Mouse (Mus musculus) mouse embryonic stem cell (cell line): ENCODE results near the gene Kcnj12.

Source experiments
- in situ Hi-C, 2 experiments: fragments of 300-500 bp; cut with MboI; formaldehyde crosslinking; loops; 1 replicate in 1 of 2; 3 replicates in 1 of 2; pipeline ENCODE4 v1.14.3; 2019 to 2020; ENCODE audit warnings: low sequenced_read_pairs in 2 of 2, low pct_unique_long_range_greater_than_20kb in 1 of 2, mixed read lengths in 1 of 2; ENCODE audit not compliant: unreplicated experiment in 1 of 2

Gene Kcnj12

GRCm38 (mm10) chr11:61090195-61090594, 67.8 kb downstream of the Kcnj12 start:
- in situ Hi-C loops, result no loop called here

GRCm38 (mm10) chr11:61091192-61091591, 68.8 kb downstream of the Kcnj12 start:
- in situ Hi-C loops, result no loop called here

GRCm38 (mm10) chr11:61091642-61092262, 69.4 kb downstream of the Kcnj12 start:
- in situ Hi-C loops, result no loop called here

GRCm38 (mm10) chr11:61098046-61098445, 75.7 kb downstream of the Kcnj12 start:
- in situ Hi-C loops, result no loop called here

GRCm38 (mm10) chr11:61102397-61103339, 80.3 kb downstream of the Kcnj12 start:
- in situ Hi-C loops, result loop anchor here in 1 of 2 experiments (10.0 kb wide), 1 partner anchor 302 kb away; no protein-coding TSS in a partner anchor

DNA sequence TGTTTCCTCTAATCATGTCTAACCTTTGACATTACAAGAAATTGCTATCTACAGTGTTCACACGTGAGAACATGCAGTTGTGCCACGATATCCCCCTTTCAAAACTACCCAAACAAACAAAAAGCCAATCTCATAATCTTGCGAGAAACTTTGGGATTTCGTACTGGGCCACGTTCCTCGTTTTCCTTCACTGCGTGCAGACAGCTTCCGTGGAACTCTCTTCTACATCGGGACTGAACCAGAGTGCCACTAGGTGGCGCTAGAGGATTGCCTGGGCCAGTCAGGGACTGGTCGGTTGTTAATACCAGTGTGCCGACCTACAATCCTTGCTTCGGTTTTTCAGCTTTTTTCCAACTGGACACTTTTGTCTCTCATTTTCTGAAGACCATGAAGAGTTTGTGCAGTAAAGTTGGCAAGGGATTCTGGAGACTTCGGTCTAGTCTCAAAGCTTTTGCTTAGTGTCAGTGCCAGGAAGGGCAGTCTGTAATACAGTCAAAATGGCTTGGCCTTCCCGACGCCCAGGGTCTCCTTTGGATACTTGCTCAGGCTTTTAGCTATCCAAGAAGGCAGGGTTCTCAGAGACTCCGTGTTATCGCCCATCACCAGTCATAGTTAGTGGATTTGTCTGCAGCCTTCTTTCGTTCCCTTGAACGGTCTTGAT, 82.0 kb downstream of the Kcnj12 start:
- in situ Hi-C loops, result loop anchor here in 1 of 2 experiments (10.0 kb wide), 1 partner anchor 300 kb away; no protein-coding TSS in a partner anchor

DNA sequence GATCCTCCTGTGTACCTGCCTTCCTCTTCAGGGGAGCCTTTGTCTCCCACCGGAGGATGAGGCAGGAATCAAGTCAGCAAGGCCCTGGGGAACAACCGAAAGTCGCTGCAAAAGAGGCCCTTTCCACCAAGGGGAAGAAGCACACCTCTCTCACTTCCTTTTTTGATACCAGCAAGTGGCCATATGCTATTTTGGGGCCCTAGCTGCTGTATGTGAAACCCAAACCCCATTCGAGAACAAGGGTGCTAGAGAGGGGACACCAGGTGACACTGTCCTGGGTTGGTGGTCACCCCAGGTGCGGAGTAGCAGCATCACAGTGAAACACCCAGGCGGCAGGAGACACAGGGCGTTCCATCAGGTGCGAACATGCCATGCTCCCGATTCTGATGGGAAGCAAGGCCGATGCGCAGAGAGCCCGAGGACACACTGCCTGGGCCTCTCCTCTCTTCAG, 86.6 kb downstream of the Kcnj12 start:
- in situ Hi-C loops, result loop anchor here in 1 of 2 experiments (5.0 to 10.0 kb wide), 2 partner anchors 33 to 296 kb away; no protein-coding TSS in a partner anchor

DNA sequence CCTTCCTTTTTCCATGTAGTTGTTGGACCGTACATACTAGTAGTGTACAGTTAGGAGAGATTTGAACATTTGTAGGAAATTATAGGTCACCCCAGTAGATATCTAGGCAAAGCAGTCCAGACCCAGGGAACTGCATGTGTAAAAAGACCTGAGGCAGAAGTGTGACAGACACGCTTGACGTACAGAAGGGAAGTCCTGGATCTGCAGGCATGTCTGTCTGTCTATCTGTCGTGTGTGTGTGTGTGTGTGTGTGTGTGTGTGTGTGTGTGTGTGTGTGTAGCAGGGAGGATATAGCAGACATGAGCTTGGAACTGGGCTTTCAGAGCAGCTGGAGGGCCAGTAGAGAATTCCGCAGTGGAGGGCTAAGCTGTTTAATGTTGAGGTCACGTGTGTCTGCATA, 87.3 kb downstream of the Kcnj12 start:
- in situ Hi-C loops, result loop anchor here in 1 of 2 experiments (5.0 to 10.0 kb wide), 2 partner anchors 33 to 295 kb away; no protein-coding TSS in a partner anchor

GRCm38 (mm10) chr11:61110113-61110512, 87.7 kb downstream of the Kcnj12 start:
- in situ Hi-C loops, result no loop called here

DNA sequence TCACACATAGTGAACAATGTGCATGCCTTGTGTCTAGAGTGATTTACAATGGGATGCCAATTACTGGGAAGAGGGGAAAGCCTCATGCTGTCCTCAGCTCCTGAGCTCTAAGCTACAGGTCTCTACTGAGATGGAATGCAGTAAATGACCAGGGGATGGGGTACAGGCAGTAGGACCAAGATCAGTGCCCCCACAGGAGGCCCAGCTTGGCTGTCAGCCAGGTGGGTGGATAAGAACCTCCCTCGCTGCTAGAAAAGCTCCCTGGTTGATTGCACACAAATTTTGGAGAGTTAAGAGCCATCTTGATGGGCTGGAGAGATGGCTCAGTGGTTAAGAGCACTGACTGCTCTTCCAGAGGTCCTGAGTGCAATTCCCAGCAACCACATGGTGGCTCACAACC, 88.6 kb downstream of the Kcnj12 start:
- in situ Hi-C loops, result no loop called here

DNA sequence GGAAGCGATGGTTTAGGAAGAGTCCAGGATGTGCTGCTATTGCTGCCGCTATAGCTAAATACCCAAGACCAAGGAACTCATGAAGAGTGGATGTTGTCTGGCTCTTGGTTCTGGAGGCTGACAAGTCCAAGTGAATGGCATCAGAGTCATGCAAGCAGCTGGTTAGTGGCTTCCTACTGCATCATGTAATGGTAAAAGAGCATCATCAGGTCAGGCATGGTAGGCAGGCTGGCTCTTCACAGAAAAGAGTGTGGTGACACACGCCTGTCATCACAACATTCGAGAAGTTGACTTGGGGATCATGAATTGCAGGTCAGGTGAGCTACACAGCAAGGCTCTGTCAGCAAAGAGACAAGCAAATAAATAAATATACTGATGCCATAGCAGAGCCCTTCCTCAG, 89.1 kb downstream of the Kcnj12 start:
- in situ Hi-C loops, result no loop called here

DNA sequence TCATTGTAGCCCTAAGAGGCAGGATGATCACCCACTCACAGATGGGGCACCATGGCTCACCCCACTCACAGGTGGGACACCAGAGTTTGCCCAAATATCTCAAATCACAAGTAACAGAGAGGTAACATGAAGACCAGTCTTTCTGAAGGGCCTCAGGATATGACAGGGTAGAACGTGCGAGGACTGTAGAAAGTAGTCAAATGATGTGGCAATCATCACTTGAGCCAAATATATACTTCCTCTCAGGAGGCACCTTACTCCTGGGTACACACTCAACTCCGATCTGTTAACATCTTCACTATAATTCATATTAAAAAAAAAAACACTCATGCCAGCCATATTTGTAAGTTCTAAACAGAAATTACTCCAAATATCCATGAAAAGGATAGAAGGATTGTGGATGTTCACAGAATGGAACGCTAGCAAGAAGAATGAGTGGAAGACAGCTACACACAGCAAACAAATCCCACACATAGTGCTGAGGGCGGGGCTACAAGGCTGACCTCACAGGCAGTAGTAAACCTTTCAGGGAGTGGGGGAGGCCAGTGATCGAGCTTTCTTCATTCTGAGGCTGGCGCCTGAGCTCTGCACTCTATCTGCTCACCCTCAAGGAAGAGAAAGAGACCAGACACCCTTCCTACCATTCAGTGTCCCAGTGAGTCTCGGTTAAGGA, 90.1 kb downstream of the Kcnj12 start:
- in situ Hi-C loops, result no loop called here

- in situ Hi-C loops, result no loop called here
These were observed 93.9 kb downstream of the Kcnj12 start for GRCm38 (mm10) chr11:61116226-61116625.

DNA sequence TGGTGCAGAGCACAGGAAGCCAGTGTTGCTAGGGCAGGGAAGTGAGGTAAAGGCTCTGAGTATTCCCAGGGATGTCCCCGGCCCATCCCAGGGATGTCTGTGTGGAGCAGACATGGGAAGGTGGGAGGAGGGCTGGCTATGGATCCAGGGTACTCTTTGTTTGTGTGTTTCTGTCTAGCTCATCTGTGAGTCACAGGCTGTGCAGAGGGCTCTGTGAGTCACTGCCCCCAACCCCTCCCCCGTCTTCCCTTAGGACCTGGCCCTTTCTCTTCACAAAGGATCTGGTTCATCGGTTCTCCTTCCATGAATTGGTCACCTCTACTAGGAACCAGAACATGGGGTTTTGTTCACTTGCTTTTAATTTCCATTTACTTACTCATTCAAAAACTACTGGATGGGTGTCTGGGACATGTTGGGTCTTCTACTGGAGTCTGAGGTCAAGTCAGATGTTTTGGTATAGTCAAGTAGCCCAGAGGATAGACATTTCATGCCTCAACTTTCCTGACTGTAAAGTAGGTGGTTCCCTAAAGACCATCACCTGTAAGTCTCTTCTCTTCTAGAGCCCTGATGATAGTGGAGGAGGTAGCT, 97.7 kb downstream of the Kcnj12 start:
- in situ Hi-C loops, result no loop called here
